Comparison of ENCODE assay signal across 15 mouse cellular contexts in genomic region chr1:154238876-154239275, GRCm38 (mm10). TPM values are rescaled to one million over a fixed set of nuclear protein-coding genes. Genes with fewer than 3 reads are reported as not detected.
DNase-seq lines count a peak whose midpoint lies in the region; ATAC-seq and TF ChIP-seq lines count a peak whose summit lies in the region.
"Had no signal": no experiment of that assay in that cellular context is flagged by ENCODE, and none has a peak within 500 bp of the region (broad histone marks: within the 10 kb centered on the region; RNA-seq: fewer than 3 reads in every experiment).

No protein-coding gene starts in this region.

- no peaks in the 10 kb centered on the region for H3K36me3 ChIP-seq in forebrain, postnatal 0 days (ENCODE audit: insufficient read depth)
- H3K36me3 ChIP-seq in forebrain, embryonic 12.5 days (replicated peaks) = no peaks in the 10 kb centered on the region
- no peaks in the 10 kb centered on the region for H3K36me3 ChIP-seq in liver, embryonic 14.5 days (replicated peaks; ENCODE audit: control insufficient read depth, insufficient read depth, low read depth)
- H3K36me3 ChIP-seq in MEL (ENCODE audit: control insufficient read depth in 1 of 2, insufficient read depth in 2 of 2, low read length in 2 of 2) = no peaks in the 10 kb centered on the region
- H3K36me3 ChIP-seq: limb, embryonic 15.5 days had no signal

- no peaks in the 10 kb centered on the region for H3K4me1 ChIP-seq in forebrain, postnatal 0 days (ENCODE audit: insufficient read depth)
- no peaks in the 10 kb centered on the region for H3K4me1 ChIP-seq in forebrain, embryonic 12.5 days
- no peaks in the 10 kb centered on the region for H3K4me1 ChIP-seq in liver, embryonic 14.5 days (replicated peaks; ENCODE audit: control insufficient read depth in 2 of 2, insufficient read depth in 2 of 2, low read length in 1 of 2)
- no peaks in the 10 kb centered on the region for H3K4me1 ChIP-seq in MEL (ENCODE audit: control insufficient read depth in 1 of 2, insufficient read depth in 2 of 2, low read length in 2 of 2)
- H3K4me1 ChIP-seq: limb, embryonic 15.5 days had no signal

- H3K4me3 ChIP-seq in forebrain, postnatal 0 days (ENCODE audit: low read depth, low read length) = no peak overlapping the region
- H3K4me3 ChIP-seq in forebrain, embryonic 12.5 days (replicated peaks) = no peak overlapping the region
- H3K4me3 ChIP-seq in liver, embryonic 14.5 days (ENCODE audit: insufficient read depth in 1 of 2, low read depth in 2 of 2, low read length in 2 of 2) = no peak overlapping the region
- H3K4me3 ChIP-seq in MEL (ENCODE audit: control insufficient read depth in 1 of 2, insufficient read depth in 1 of 2, low read depth in 2 of 2, low read length in 2 of 2) = no peak overlapping the region
- H3K4me3 ChIP-seq: limb, embryonic 15.5 days had no signal

- ATAC-seq in forebrain, postnatal 0 days = no peak
- ATAC-seq in forebrain, embryonic 12.5 days (ENCODE audit: low FRiP score) = no peak
- no peak for ATAC-seq in liver, embryonic 14.5 days (ENCODE audit: insufficient read depth)
- no peak for ATAC-seq in cerebellum, adult (ENCODE audit: insufficient number of reproducible peaks, low FRiP score, low TSS enrichment)

- H3K9ac ChIP-seq in forebrain, postnatal 0 days = no peak overlapping the region
- no peak overlapping the region for H3K9ac ChIP-seq in forebrain, embryonic 12.5 days
- H3K9ac ChIP-seq in liver, embryonic 14.5 days (replicated peaks) = no peak overlapping the region
- no peak overlapping the region for H3K9ac ChIP-seq in MEL (ENCODE audit: control insufficient read depth, low read depth, low read length, poor library complexity, severe bottlenecking)
- H3K9ac ChIP-seq: limb, embryonic 15.5 days had no signal

- no peaks in the 10 kb centered on the region for H3K9me3 ChIP-seq in forebrain, postnatal 0 days (ENCODE audit: low read length)
- no peaks in the 10 kb centered on the region for H3K9me3 ChIP-seq in forebrain, embryonic 12.5 days
- H3K9me3 ChIP-seq in liver, embryonic 14.5 days (ENCODE audit: control insufficient read depth, low read length) = no peaks in the 10 kb centered on the region
- no peaks in the 10 kb centered on the region for H3K9me3 ChIP-seq in MEL (replicated peaks; ENCODE audit: insufficient read depth, low read length)
- H3K9me3 ChIP-seq: limb, embryonic 15.5 days had no signal

- no peaks in the 10 kb centered on the region for H3K79me2 ChIP-seq in MEL (ENCODE audit: control insufficient read depth, insufficient read depth, low read length, poor library complexity)

- TF ChIP-seq POLR2A in MEL (IDR thresholded peaks at IDR 0.05; ENCODE audit: control insufficient read depth in 1 of 2, insufficient read depth in 1 of 2, low read depth in 1 of 2, low read length in 2 of 2, poor library complexity in 1 of 2) = no peak

- TF ChIP-seq CTCF in forebrain, postnatal 0 days (IDR thresholded peaks at IDR 0.05; ENCODE audit: low read depth) = peak; percentile 60
- peak; percentile 20; the same call in 1 of the 2 replicates for TF ChIP-seq CTCF in liver, embryonic 14.5 days (IDR thresholded peaks at IDR 0.05; ENCODE audit: low read depth)
- TF ChIP-seq CTCF in MEL (IDR thresholded peaks at IDR 0.05 in 2 of 3, conservative IDR thresholded peaks at IDR 0.05 in 1 of 3; ENCODE audit: control insufficient read depth in 1 of 3, insufficient read depth in 1 of 3, low read depth in 2 of 3, low read length in 3 of 3, poor library complexity in 1 of 3, severe bottlenecking in 1 of 3) = peak in 1 of 3 experiments; percentile 34; a peak in 2 of 6 replicates

- H3K4me2 ChIP-seq in forebrain, postnatal 0 days (ENCODE audit: low read depth) = no peak overlapping the region
- no peak overlapping the region for H3K4me2 ChIP-seq in forebrain, embryonic 12.5 days
- no peak overlapping the region for H3K4me2 ChIP-seq in liver, embryonic 14.5 days (ENCODE audit: low read depth)
- H3K4me2 ChIP-seq: limb, embryonic 15.5 days had no signal

- no peak for TF ChIP-seq EP300 in liver, embryonic 14.5 days (IDR thresholded peaks at IDR 0.05; ENCODE audit: low read depth)
- no peak for TF ChIP-seq EP300 in MEL (IDR thresholded peaks at IDR 0.05; ENCODE audit: low read depth in 1 of 2, low read length in 2 of 2)

- peak; percentile 28 for TF ChIP-seq RAD21 in MEL (IDR thresholded peaks at IDR 0.05; ENCODE audit: low read depth, low read length)

- no peak overlapping the region for H3K27ac ChIP-seq in forebrain, postnatal 0 days (ENCODE audit: low read depth, low read length)
- H3K27ac ChIP-seq in forebrain, embryonic 12.5 days = no peak overlapping the region
- no peak overlapping the region for H3K27ac ChIP-seq in liver, embryonic 14.5 days
- no peak overlapping the region for H3K27ac ChIP-seq in MEL (ENCODE audit: control insufficient read depth, low read depth, low read length)
- H3K27ac ChIP-seq: limb, embryonic 15.5 days had no signal

- no peaks in the 10 kb centered on the region for H3K27me3 ChIP-seq in forebrain, postnatal 0 days (ENCODE audit: insufficient read depth, low read length)
- H3K27me3 ChIP-seq in forebrain, embryonic 12.5 days = no peaks in the 10 kb centered on the region
- no peaks in the 10 kb centered on the region for H3K27me3 ChIP-seq in liver, embryonic 14.5 days (ENCODE audit: control insufficient read depth, insufficient read depth, low read length)
- no peaks in the 10 kb centered on the region for H3K27me3 ChIP-seq in MEL (ENCODE audit: control insufficient read depth in 1 of 2, insufficient read depth in 2 of 2, low read length in 2 of 2)
- H3K27me3 ChIP-seq: limb, embryonic 15.5 days had no signal

- DNase-seq in forebrain, postnatal 0 days = peak; percentile 37
- no peak for DNase-seq in liver, embryonic 14.5 days (ENCODE audit: low read depth in 3 of 3, low spot score in 3 of 3)
- DNase-seq in liver = no peak
- peak; percentile 3 for DNase-seq in MEL (ENCODE audit: low read depth, low spot score)
- DNase-seq in embryo, embryonic 11 days = peak; percentile 23
- no peak for DNase-seq in right cerebral cortex, postnatal 10 days (ENCODE audit: low spot score in 2 of 2)
- DNase-seq: cerebellum, adult 2 months; heart, postnatal 14 days; kidney, postnatal 4 days; right cerebral cortex, postnatal 4 days; thymus, postnatal 36 days had no signal

TF ChIP-seq in MEL, 35 proteins besides CTCF, POLR2A, EP300 and RAD21:
- TF ChIP-seq CHD2 (IDR thresholded peaks at IDR 0.05; ENCODE audit: low read length) (no peak), BHLHE40 (IDR thresholded peaks at IDR 0.05; ENCODE audit: borderline replicate concordance, low read depth, low read length) (no peak), NRF1 (IDR thresholded peaks at IDR 0.05; ENCODE audit: insufficient read depth, low read depth, low read length, poor library complexity, severe bottlenecking) (no peak), JUND (IDR thresholded peaks at IDR 0.05; ENCODE audit: low read depth, low read length) (no peak), MAZ (IDR thresholded peaks at IDR 0.05; ENCODE audit: low read depth, low read length) (no peak), USF2 (IDR thresholded peaks at IDR 0.05; ENCODE audit: borderline replicate concordance in 1 of 2, insufficient read depth in 1 of 2, low read depth in 1 of 2, low read length in 2 of 2) (no peak), ZC3H11A (IDR thresholded peaks at IDR 0.05; ENCODE audit: low read depth, low read length) (no peak), TAL1 (IDR thresholded peaks at IDR 0.05; ENCODE audit: low read length) (no peak), GABPA (IDR thresholded peaks at IDR 0.05; ENCODE audit: low read depth, low read length) (no peak), MYC (IDR thresholded peaks at IDR 0.05; ENCODE audit: low read depth, low read length) (no peak), MAX (IDR thresholded peaks at IDR 0.05; ENCODE audit: low read length) (no peak), SIN3A (IDR thresholded peaks at IDR 0.05; ENCODE audit: low read length) (no peak), UBTF (IDR thresholded peaks at IDR 0.05; ENCODE audit: borderline replicate concordance, insufficient read depth, low read depth, low read length) (no peak), POLR2AphosphoS2 (IDR thresholded peaks at IDR 0.05; ENCODE audit: low read length) (no peak), HCFC1 (IDR thresholded peaks at IDR 0.05; ENCODE audit: low read depth, low read length) (no peak), GATA1 (IDR thresholded peaks at IDR 0.05; ENCODE audit: low read depth, low read length) (no peak), ZMIZ1 (IDR thresholded peaks at IDR 0.05; ENCODE audit: low read depth, low read length) (no peak), ETS1 (IDR thresholded peaks at IDR 0.05; ENCODE audit: low read depth, low read length) (no peak), E2F4 (IDR thresholded peaks at IDR 0.05; ENCODE audit: borderline replicate concordance, low read depth, low read length) (no peak), RCOR1 (IDR thresholded peaks at IDR 0.05; ENCODE audit: low read depth, low read length) (no peak)

RNA-seq across cellular contexts. Expression of gene Zfp648, which starts 37.9 kb away (rescaled TPM):
- 0.15 and 0.19 TPM in 2 replicates for total RNA-seq in forebrain, postnatal 0 days (2014; rRNA removed)
- polyA plus RNA-seq in forebrain, postnatal 0 days (2015; fragmentation: Nextera tagmentation; extraction: Ambion mirVana) = 0.74 and 0.93 TPM in 2 replicates
- polyA plus RNA-seq in forebrain, embryonic 12.5 days (2016; fragmentation: Nextera tagmentation; extraction: Ambion mirVana) = not detected in 2 replicates
- 0.02 TPM in 1 of 2 replicates, not detected in the other for polyA plus RNA-seq in liver, embryonic 14.5 days (2012; rRNA removed)
- polyA plus RNA-seq in liver, embryonic 14.5 days (2014; fragmentation: Nextera tagmentation; extraction: Ambion mirVana) = not detected in 2 replicates
- not detected in 2 replicates for total RNA-seq in MEL (2012; rRNA removed)
- polyA plus RNA-seq in MEL (2012; ENCODE audit: insufficient read depth in 1 of 2, insufficient read length in 2 of 2, low read depth in 1 of 2, low replicate concordance in 2 of 2, missing spikeins in 1 of 2) = not detected
- total RNA-seq: granulocyte monocyte progenitor cell, adult 5-6 weeks; heart, postnatal 14 days had no signal
- polyA plus RNA-seq: cerebellum, adult 2 months had no signal

Comparison
In these comparisons a context has a peak if more than half of its experiments do, and no peak if none do; other contexts are left out.
1. DNase-seq: peak in forebrain, postnatal 0 days (single experiment), MEL (single experiment) and embryo, embryonic 11 days (single experiment); none in liver, embryonic 14.5 days (0 of 3), liver (single experiment) and right cerebral cortex, postnatal 10 days (0 of 2).